Mouse (Mus musculus) adrenal gland, postnatal 10 days (tissue): ENCODE data around the gene Mypop. TPM values are rescaled to one million over a fixed set of nuclear protein-coding genes. Genes with fewer than 3 reads are reported as not detected.

Experiments
- DNase-seq: peaks from one replicate; pipeline ENCODE4 v3.0.0; 2021; ENCODE audit warnings: mixed read lengths
- total RNA-seq, 2 experiments: library from RNA; stranded (reverse); gene quantifications; 2 replicates each; pipeline ENCODE4 v1.2.3; 2021

Gene Mypop
- total RNA-seq, 2 experiments from 2014 or later: 6.4 to 6.8 TPM

DNA sequence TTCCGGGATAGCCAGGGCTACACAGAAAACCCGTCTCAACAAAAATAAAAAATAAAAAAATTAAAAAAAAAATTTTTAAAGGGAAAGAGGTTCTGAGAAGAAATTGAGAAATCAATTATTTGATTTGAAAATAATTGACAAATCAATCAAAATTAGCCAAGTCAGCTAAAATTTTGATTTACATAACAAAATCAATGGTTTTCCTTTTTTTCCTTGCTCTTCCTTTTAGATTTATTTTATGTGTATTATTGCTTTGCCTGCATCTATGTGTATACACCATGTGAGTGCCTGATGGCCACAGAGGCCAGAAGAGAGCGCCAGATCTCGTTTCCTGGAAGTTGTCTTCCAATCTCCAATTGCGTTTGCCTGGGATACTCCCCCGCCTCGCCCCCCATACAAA, 26.9 kb downstream of the Mypop start:
- no peak for DNase-seq

DNA sequence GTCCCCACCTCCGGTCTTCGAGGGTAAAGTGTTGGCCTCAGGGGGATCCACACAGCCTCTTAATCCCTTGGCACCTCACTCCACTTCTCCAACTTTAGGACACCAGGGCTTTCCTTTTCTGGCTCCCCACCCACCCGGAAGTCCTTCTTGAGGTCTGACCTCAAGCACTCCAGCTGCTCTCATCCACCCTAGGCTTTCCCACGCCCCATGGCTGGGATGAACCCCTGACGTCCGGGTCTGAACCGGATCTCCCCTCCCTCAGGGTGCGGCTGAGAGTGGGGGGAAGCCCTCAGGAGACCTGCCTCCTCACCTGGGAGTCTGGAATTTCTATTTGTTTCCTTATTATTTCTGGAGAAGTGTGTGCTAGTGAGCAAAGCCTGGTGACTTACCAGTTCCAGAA, 30.0 kb downstream of the Mypop start:
- DNase-seq: no peak

DNA sequence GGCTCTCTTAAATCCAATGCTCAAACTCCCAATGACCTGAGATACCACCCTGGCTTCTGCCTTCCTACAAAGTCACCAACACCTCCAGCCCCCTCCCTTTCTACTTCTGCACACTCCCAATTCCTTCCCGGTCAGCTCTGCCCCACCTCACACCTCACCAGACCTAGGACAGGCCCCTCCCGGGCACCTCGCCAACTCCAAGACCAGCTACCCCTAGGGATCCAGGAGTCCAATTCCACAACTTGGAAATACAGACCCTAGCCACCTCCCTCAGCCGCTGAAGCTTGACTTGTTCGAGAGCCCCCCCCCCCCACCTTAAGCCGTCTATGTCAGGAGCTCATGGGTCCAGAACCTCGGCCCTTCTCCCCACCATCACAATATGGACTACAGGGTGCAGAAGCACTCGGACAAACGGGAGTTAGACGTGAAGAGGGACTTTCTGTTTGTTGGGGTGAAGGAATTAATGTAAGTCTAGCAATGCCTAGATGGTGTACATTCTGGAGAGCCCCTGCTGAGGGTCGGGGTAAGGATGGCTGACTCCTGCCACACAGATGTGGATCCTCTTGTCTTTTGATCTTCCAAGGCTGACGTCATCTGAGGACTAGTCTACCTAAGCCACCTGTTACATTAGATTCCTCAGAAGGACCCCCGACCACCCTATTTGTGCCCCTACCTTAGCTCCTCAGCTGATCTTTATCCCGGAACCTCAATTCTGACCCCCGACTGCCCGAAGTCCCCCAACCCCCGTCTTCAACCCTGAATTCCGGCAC, 31.3 kb downstream of the Mypop start:
- no peak for DNase-seq

DNA sequence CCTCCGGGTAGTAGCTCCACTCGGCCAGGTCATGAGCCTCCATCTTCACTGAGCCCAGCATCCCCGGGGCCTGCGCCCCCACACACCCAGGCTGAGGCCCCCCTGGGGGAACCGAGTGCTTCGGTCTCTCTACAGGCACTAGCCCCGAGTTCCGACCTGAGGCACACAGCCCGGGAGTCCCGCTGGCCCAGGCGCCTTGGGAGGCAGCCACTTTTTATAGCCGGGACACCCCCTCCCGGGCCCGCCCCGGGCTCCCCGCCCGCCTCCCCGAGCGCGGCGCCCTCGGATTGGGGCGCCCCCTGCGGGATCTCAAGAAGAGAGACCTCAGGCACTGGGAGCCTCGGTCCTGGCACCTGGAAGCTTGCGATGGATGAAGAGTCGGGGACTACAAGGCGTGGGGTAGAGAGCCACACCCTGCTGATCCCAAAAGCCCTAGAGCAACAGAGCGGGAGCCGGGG, 32.3 kb downstream of the Mypop start, which contains the start of gene Foxa3:
Gene Foxa3 (minus strand): TSS at position 182 of the 458 bp plus-strand sequence.
- DNase-seq: peak; percentile 68

DNA sequence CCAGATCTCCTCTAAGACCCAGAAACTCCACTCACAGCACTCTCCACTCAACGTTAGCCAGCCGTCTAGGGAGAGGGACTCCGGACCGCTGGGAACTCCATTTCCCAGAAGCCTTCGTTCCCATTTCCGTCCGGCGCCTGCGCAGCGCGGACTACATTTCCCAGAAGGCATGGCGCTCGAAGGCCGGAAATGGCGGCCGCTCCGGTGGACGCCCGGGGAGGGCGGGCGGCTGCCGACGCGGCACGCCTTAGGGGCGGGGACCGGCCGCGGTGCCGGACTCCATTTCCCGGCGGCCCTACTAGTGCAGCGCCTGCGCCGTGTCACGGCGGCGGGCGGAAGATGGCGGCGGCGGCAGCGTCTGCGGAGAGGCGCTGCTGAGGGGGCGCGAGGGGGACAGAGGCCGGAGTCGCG, 33.1 kb downstream of the Mypop start, which contains the start of gene Sympk:
Gene Sympk (plus strand): TSS at position 282 of the 411 bp plus-strand sequence.
- peak; percentile 96 for DNase-seq

DNA sequence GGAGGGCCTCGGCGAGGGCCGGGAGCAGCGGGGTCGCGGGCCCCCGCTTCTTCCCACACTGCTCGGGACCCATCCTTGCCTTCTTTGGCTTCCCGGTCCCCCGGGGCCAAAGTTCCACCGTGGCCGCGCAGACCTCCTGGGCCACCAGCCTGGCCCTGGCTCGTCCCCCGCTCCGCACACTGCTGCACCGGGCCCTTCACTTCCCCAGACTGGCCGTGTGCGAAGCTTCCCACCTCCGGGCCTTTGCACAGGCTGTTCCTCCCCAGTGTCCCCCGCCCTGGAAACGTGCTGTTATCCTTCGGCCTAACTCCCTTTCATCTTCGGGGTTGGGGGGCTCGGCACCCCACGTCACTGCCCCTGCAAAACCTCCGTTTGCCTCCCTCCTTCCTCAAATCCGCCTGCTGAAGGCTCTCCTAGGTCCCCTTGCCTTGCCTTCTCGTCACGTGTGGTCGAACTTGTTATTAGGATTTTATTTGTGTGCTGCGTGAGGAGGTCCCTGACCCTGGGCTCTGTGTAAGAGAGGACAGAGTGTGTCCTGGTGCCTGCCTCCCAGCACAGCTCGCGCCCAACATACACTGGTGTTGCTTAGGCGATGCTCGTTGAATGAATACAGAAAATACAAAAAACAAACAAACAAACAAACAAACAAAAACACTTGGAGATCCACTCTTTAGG, 33.7 kb downstream of the Mypop start:
- DNase-seq: peak; percentile 61

DNA sequence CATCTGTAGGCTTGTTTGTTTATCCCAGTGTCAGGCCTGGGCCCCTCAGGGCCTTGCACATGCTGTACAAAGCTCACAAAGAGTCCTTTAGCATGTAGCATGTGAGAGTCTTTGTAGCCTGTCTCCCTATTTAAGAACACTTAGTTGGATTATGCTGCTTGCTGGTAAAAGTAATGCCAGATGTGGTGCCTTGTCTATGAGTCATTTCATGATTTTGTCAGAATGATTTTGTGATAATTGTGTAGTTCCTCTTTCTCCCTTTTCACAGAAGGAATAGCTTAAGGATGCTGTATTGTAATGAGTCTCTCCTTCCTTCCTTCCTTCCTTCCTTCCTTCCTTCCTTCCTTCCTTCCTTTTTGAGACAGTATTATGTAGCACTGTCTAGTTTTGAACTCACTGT, 37.0 kb downstream of the Mypop start:
- DNase-seq: no peak

DNA sequence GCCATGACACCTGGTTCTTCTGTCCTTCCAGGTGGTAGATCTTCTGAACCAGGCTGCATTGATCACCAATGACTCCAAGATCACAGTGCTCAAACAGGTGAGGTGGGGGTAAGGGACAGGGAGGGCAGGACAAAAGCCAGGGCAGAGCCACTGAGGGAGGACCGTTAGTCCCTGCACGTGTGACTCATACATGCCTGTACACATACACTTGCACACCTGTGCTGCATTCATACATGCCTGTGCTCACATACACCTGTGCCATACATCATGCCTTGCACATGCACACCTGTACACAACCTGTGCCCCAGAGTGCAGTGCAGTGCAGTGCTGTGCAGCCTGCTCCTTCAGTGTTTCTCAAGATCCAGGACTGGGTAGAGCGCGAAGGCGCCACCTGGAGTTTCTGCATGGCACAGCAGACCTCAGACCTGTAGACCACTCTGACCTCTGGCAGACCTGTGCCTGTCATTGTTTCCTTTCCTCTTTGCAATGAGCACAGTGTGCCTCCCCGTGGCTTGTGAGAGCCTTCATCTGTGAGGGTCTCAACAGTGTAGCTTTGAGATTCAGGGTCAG, 38.1 kb downstream of the Mypop start:
- peak; percentile 74 for DNase-seq

DNA sequence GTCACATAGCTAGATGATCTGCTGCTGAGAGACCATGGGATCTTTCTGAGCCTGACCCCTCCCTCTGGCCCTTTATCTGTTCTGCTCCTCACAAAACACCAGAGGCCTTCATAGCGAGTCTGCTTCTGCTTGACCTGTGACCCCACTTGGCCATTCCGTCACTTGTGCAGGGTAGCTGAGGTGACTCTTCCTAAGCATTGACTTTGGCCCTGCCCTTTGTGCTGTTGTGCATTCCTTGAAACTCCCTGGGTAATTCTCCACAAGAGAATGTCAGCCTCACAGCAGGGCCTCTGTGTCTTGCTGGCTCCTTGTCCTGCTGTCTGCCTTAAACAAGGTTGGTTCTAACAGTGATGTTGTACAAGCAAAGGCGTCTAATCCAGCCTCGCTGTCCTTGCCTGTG, 40.6 kb downstream of the Mypop start:
- DNase-seq: no peak

DNA sequence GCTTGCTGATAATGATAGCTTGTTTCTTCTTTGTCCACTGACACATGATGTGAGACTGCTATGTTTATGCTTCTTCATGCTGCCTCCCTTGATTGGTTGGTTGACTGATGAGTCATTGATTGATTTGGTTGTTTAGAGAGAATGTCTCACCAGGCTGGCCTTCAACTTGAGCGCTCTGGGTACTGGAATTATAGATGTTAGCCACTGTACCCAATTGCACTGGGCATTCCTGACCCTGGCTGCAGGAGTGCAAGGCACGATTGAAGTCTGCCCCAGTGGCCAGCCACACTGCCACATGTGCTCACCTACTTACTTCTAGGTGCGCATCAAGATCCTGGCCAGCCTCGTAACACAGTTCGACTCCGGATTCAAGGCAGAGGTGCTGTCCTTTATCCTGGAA, 53.6 kb downstream of the Mypop start:
- DNase-seq: no peak

DNA sequence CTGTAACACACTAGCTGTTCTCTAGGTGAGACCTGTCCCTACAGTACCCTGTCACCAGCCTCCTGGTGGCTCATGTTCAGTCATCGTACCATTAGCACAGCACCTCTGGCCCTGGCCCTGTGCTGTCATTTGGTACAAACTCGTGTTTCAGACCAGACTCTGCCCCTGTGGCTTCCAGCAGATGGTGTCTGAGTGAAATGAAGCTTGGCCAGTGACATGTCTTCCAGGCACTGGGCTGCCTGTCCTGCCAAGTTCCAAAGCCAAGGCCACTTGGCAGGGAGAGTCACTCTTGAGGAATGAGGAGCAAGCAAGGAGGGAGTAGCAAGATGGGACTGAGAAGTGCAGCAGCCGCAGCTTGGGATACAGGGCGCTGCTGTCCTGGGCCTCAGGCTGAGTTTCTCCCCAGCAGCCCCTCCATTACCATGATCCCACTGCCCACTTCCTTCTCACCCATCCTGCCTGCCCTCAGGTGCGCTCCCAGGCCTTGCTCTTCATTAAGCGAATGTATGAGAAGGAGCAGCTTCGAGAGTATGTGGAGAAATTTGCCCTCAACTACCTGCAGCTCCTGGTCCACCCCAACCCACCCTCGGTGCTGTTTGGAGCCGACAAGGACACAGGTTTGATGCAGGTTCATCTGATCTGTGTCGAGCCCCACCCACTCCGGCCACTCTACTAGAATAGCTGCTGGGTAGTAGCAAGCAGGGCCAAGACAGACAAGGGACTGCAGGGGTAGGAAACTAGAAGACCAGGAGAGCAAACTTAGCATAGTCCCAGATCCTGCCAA, 55.4 kb downstream of the Mypop start:
- peak; percentile 83 for DNase-seq

DNA sequence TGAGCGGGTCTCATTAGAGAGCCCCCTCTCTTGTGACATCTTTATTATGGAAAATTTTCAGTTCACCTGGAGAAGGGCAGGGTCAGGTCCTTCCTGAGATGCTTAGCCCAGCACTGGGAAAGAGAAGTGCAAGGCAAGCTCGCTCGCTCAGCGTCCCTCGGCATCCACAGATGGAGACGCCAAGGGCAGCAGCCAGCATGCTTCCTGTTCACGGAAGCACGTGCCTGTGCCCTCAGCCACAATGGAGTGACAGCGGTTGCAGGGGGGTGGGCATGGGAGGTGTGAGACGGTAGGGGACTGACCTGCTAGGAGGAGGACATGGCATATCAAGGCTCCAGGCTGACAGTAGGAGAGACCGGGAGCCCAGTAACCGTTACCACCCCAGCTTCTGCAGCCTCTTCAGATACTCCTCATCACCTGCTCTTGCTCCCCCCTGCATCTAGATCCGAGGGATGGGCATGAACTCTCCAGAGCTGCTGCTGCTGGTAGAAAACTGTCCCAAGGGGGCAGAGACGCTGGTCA, 57.0 kb downstream of the Mypop start:
- DNase-seq: no peak

DNA sequence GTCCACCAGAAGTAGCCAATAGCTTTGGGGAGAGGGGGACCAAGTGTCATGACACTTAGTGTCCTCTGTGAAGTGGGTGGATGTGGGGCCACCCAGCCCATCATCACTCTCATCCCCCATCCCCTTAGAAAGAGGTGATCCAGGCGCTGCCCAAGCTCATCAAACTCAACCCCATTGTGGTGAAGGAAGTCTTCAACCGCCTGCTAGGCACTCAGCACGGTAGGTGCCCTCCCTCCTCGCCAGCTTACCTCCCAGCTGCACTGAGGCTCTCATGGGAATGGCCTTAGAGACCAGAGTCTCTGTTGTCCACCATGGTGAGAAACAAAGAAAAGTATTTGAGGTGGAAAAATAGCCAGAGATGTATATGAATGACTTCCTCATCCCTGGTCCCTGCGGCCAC, 58.2 kb downstream of the Mypop start:
- DNase-seq: no peak

DNA sequence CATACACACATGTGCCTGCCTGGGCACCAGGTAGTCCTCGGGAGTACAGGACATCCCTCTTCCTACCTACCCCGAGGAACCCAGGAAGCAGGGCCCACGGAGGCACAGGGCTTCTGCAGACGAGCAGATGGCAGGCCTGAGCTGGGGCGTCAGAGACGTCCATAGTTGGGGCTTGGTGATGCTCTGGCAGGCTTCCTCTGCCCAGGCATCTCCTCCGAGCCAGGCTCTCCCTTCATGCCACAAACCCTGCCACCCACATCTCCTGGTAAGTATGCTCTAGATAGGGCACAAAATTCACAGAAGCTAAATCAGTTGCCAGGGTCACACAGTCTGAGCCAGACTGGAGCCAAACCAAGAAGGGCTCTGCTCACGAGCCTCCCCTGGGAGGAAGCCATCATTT, 59.1 kb downstream of the Mypop start:
- DNase-seq: no peak

DNA sequence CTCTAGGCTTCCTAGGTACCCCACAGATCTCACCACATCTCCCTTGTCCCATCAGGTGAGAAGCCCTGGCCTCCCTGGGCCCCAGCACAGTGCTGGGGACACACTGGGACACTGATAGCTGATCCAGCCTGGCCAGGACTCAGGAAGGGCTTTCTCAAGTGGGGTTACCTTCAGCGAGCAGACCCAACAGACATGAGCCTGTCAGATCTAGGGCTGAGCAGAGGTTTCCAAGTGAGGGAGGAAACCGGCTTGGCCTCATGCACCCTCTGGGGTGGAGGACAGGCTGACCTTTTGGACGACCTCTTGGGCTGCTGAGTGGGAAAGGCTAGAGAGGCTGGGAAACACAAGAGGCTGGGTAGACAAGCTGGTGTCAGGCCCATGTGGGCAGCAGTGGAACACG, 60.1 kb downstream of the Mypop start:
- no peak for DNase-seq

Other genes starting within 250 kb of the Mypop start
- gene Psg19, start 192.7 kb upstream of the Mypop start, total RNA-seq: not detected
- not detected for gene Psg17, start 169.6 kb upstream of the Mypop start, total RNA-seq
- 1 to 10 TPM; 3.7 to 5.0 TPM for gene Mill2, start 151.3 kb upstream of the Mypop start, total RNA-seq
- 1 to 10 TPM; 5.0 to 7.9 TPM for gene Pglyrp1, start 119.9 kb upstream of the Mypop start, total RNA-seq
- gene Ccdc61, start 80.8 kb upstream of the Mypop start, total RNA-seq: 10 to 100 TPM; 12.5 to 13.9 TPM
- 1 to 10 TPM; 6.1 to 7.4 TPM for gene Nova2, start 65.4 kb upstream of the Mypop start, total RNA-seq
- not detected for gene Nanos2, start 3.8 kb upstream of the Mypop start, total RNA-seq
- 10 to 100 TPM; 36.9 to 37.2 TPM for gene Irf2bp1, start 12.8 kb downstream of the Mypop start, total RNA-seq
- gene Foxa3, start 32.3 kb downstream of the Mypop start, total RNA-seq: 10 to 100 TPM in 1 of 2 experiments, 1 to 10 TPM in 1; 4.8 to 14.0 TPM
- 10 to 100 TPM; 78.0 to 89.0 TPM for gene Sympk, start 33.1 kb downstream of the Mypop start, total RNA-seq
- not detected for gene Rsph6a, start 63.4 kb downstream of the Mypop start, total RNA-seq
- gene Dmwd, start 85.0 kb downstream of the Mypop start, total RNA-seq: 10 to 100 TPM; 43.5 to 48.4 TPM
- gene Dmpk, start 92.6 kb downstream of the Mypop start, total RNA-seq: 10 to 100 TPM; 51.8 to 93.9 TPM
- gene Six5, start 103.3 kb downstream of the Mypop start, total RNA-seq: 10 to 100 TPM; 12.3 to 17.3 TPM
- under 1 TPM; 0.21 to 0.24 TPM for gene Gm4969, start 127.1 kb downstream of the Mypop start, total RNA-seq
- gene Fbxo46, start 128.6 kb downstream of the Mypop start, total RNA-seq: 10 to 100 TPM; 10.7 to 11.1 TPM
- gene Qpctl, start 158.0 kb downstream of the Mypop start, total RNA-seq: 10 to 100 TPM; 12.5 to 12.6 TPM
- 10 to 100 TPM; 90.1 to 91.2 TPM for gene Snrpd2, start 158.5 kb downstream of the Mypop start, total RNA-seq
- under 1 TPM; 0.75 to 0.94 TPM for gene Gipr, start 174.9 kb downstream of the Mypop start, total RNA-seq
- gene Eml2, start 185.2 kb downstream of the Mypop start, total RNA-seq: 10 to 100 TPM; 37.7 to 41.0 TPM
- 1 to 10 TPM; 7.4 to 9.2 TPM for gene Gpr4, start 221.3 kb downstream of the Mypop start, total RNA-seq
- 10 to 100 TPM; 26.5 to 26.6 TPM for gene Opa3, start 237.1 kb downstream of the Mypop start, total RNA-seq